ENCODE assay signal across 19 mouse cellular contexts in the genomic region with DNA sequence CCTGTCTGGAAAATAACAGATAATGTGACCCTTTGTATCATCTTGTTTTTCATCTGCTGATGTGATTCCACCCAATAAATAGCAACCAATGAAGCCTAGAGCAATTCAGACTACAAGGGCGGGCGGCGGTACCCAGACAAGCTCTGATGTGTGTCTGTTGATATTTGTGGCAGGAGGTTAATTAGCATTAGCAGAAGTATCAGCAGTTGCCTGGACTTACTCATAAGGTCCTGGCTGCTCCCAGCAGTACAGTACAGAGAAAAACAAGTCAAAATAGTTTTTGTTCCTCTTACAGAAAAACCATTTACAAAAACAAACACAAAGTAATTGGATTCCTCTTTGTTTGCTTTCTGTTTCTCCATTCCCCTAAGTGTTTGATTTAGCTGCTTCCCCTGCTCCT.
A peak's percentile ranks its signal among the peaks of the same experiment; 100 is the strongest.
DNase-seq lines count a peak whose midpoint lies in the region; ATAC-seq and TF ChIP-seq lines count a peak whose summit lies in the region.
"Had no signal": no experiment of that assay in that cellular context is flagged by ENCODE, and none has a peak within 500 bp of the region (broad histone marks: within the 10 kb centered on the region; RNA-seq: fewer than 3 reads in every experiment).

No protein-coding gene starts in this region.

- no peaks in the 10 kb centered on the region for H3K27me3 ChIP-seq in kidney, postnatal 0 days (ENCODE audit: insufficient read depth, low read length)
- H3K27me3 ChIP-seq in midbrain, embryonic 15.5 days (replicated peaks) = no peaks in the 10 kb centered on the region
- H3K27me3 ChIP-seq in midbrain, embryonic 10.5 days (ENCODE audit: low read depth, poor library complexity, severe bottlenecking) = no peaks in the 10 kb centered on the region
- H3K27me3 ChIP-seq: heart, embryonic 13.5 days; hindbrain, embryonic 12.5 days had no signal

- peak; percentile 2 for DNase-seq in adrenal gland, postnatal 10 days
- DNase-seq in adrenal gland, postnatal 25 days = no peak
- DNase-seq in kidney, postnatal 0 days (ENCODE audit: low spot score) = peak; percentile 3
- DNase-seq in kidney, adult 8-10 months = no peak
- no peak for DNase-seq in midbrain, embryonic 10.5 days (ENCODE audit: low spot score)
- DNase-seq in brain, adult 2 months (ENCODE audit: low read depth, low spot score) = peak; percentile 11
- DNase-seq in heart, postnatal 4 days = no peak
- DNase-seq: adrenal gland, adult 8-10 months; cerebellum, adult 2 months; cerebellum, postnatal 10 days; gastrocnemius, postnatal 36 days; heart, adult 11 months; heart, postnatal 36 days had no signal

- no peak for ATAC-seq in kidney, postnatal 0 days (replicated peaks; ENCODE audit: low FRiP score, low read depth)
- peak; percentile 66; the same call in 1 of the 2 replicates for ATAC-seq in midbrain, embryonic 15.5 days (replicated peaks)
- ATAC-seq: hindbrain, embryonic 16.5 days; inflammation-experienced regulatory T-cells, adult 6 months had no signal

- no peak overlapping the region for H3K4me2 ChIP-seq in kidney, postnatal 0 days (ENCODE audit: low read length)
- H3K4me2 ChIP-seq in midbrain, embryonic 15.5 days = no peak overlapping the region
- H3K4me2 ChIP-seq: heart, embryonic 13.5 days; hindbrain, embryonic 12.5 days had no signal

- H3K36me3 ChIP-seq in kidney, postnatal 0 days (ENCODE audit: insufficient read depth, low read length) = no peaks in the 10 kb centered on the region
- no peaks in the 10 kb centered on the region for H3K36me3 ChIP-seq in midbrain, embryonic 15.5 days (replicated peaks)
- H3K36me3 ChIP-seq in midbrain, embryonic 10.5 days = no peaks in the 10 kb centered on the region
- H3K36me3 ChIP-seq: embryonic facial prominence, embryonic 10.5 days; heart, embryonic 13.5 days; hindbrain, embryonic 12.5 days had no signal

- H3K4me3 ChIP-seq in kidney, postnatal 0 days (replicated peaks; ENCODE audit: low read depth, low read length) = no peak overlapping the region
- no peak overlapping the region for H3K4me3 ChIP-seq in midbrain, embryonic 15.5 days
- no peak overlapping the region for H3K4me3 ChIP-seq in midbrain, embryonic 10.5 days
- H3K4me3 ChIP-seq: embryonic facial prominence, embryonic 10.5 days; heart, embryonic 13.5 days; hindbrain, embryonic 12.5 days had no signal

- H3K27ac ChIP-seq in kidney, postnatal 0 days = no peak overlapping the region
- H3K27ac ChIP-seq in midbrain, embryonic 15.5 days = no peak overlapping the region
- no peak overlapping the region for H3K27ac ChIP-seq in midbrain, embryonic 10.5 days (replicated peaks)
- H3K27ac ChIP-seq: embryonic facial prominence, embryonic 10.5 days; heart, embryonic 13.5 days; hindbrain, embryonic 12.5 days had no signal

- H3K9me3 ChIP-seq in kidney, postnatal 0 days (replicated peaks; ENCODE audit: low read length) = no peaks in the 10 kb centered on the region
- no peaks in the 10 kb centered on the region for H3K9me3 ChIP-seq in midbrain, embryonic 15.5 days
- peaks cover 4% of the 10 kb centered on the region; the same call in 1 of the 2 replicates for H3K9me3 ChIP-seq in midbrain, embryonic 10.5 days (replicated peaks)
- H3K9me3 ChIP-seq: embryonic facial prominence, embryonic 10.5 days; heart, embryonic 13.5 days; hindbrain, embryonic 12.5 days had no signal

- H3K4me1 ChIP-seq in kidney, postnatal 0 days (replicated peaks; ENCODE audit: insufficient read depth, low read length) = no peaks in the 10 kb centered on the region
- H3K4me1 ChIP-seq in midbrain, embryonic 15.5 days = peaks cover 5% of the 10 kb centered on the region; the same call in 1 of the 2 replicates
- H3K4me1 ChIP-seq in midbrain, embryonic 10.5 days = peaks cover 11% of the 10 kb centered on the region
- H3K4me1 ChIP-seq: embryonic facial prominence, embryonic 10.5 days; heart, embryonic 13.5 days; hindbrain, embryonic 12.5 days had no signal

- no peak for TF ChIP-seq CTCF in kidney, postnatal 0 days (IDR thresholded peaks at IDR 0.05; ENCODE audit: low read depth)

- WGBS in kidney, postnatal 0 days = 61% methylated on average over 3 of the region's 3 CpGs
- 35% methylated on average over 3 of the region's 3 CpGs for WGBS in midbrain, embryonic 15.5 days
- 50% methylated on average over 3 of the region's 3 CpGs for WGBS in midbrain, embryonic 10.5 days

- no peak overlapping the region for H3K9ac ChIP-seq in kidney, postnatal 0 days (ENCODE audit: low read depth, low read length)
- no peak overlapping the region for H3K9ac ChIP-seq in midbrain, embryonic 15.5 days
- H3K9ac ChIP-seq: heart, embryonic 13.5 days; hindbrain, embryonic 12.5 days had no signal

Comparison
In these comparisons a context has a peak if more than half of its experiments do, and no peak if none do; other contexts are left out.
1. DNase-seq: peak in adrenal gland, postnatal 10 days (single experiment), kidney, postnatal 0 days (single experiment) and brain, adult 2 months (single experiment); none in adrenal gland, postnatal 25 days (single experiment), kidney, adult 8-10 months (0 of 2), midbrain, embryonic 10.5 days (single experiment) and heart, postnatal 4 days (single experiment).